Mouse (Mus musculus): ENCODE results near the gene Scn3a.

Gene Scn3a

DNA sequence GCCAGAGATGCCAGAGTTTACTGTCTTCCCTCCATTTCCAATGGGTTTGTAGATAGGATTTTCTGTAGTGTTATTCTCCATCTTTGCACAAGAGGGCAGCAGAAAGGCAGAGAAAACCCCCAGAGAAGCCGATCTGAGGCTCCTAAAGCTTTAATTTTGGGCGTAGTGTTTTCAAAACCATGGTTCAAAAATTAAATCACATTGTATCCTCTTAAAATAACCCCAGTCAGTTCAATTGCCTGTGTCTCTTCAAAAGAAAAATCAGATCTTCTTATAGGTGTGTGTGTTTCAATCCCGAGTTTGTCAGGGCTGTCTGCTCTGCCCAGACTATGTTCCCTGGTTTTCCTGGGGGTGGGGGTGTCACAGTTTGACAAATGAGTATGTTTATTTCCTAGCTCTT is 153.7 kb downstream of the Scn3a start:
- DNase-seq (ENCODE audit: low read depth) = peak; percentile 73

All from NIH3T3 (cell line).